Mouse (Mus musculus): ENCODE data around the gene Angpt4.

DNA sequence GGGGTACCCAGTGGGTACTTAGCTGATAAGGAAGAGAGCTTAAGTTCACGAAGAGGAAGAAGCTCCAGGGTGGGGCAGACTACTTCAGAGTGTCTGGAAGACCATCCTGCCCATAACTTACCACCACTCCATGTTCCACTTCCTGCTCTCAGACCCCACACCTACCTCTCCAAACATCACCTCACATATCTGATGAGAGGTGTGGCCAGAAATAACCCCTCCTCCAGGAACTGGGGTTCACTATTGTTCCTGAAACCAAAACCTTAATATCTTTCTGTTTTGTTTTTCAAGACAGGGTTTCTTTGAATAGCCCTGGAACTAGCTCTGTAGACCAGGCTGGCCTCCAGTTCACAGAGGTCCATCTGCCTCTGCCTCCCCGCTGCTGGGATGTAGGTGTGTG lies 56.8 kb downstream of the Angpt4 start:
- TF ChIP-seq POLR2A (IDR thresholded peaks at IDR 0.05; ENCODE audit: low read depth, low read length), result no peak
- TF ChIP-seq CTCF (IDR thresholded peaks at IDR 0.05; ENCODE audit: borderline replicate concordance, insufficient read depth, low read length), result no peak
